Comparison of ENCODE assay signal across 19 mouse cellular contexts in genomic region chr1:163630291-163630812, GRCm38 (mm10).
"Had no signal": no experiment of that assay in that cellular context is flagged by ENCODE, and none has a peak within 500 bp of the region (broad histone marks: within the 10 kb centered on the region; RNA-seq: fewer than 3 reads in every experiment).

No protein-coding gene starts in this region.

- DNase-seq: lung, adult 18-20 months; lung, postnatal 10 days; lung, postnatal 4 days; midbrain, embryonic 14.5 days; retina, postnatal 1 day; right cerebral cortex, adult 18-20 months; right cerebral cortex, postnatal 14 days; thymus, adult 2 months; thymus, postnatal 25 days; thymus, postnatal 4 days had no signal

- H3K27ac ChIP-seq: midbrain, embryonic 10.5 days; midbrain, embryonic 12.5 days; neural tube, embryonic 13.5 days; neural tube, embryonic 15.5 days; stomach, embryonic 15.5 days; stomach, postnatal 0 days had no signal

- H3K4me1 ChIP-seq: midbrain, embryonic 10.5 days; midbrain, embryonic 12.5 days; neural tube, embryonic 13.5 days; neural tube, embryonic 15.5 days; stomach, embryonic 15.5 days had no signal

- H3K4me2 ChIP-seq: lung, embryonic 14.5 days; midbrain, embryonic 12.5 days; neural tube, embryonic 13.5 days; neural tube, embryonic 15.5 days; stomach, embryonic 15.5 days had no signal

- H3K36me3 ChIP-seq: midbrain, embryonic 10.5 days; midbrain, embryonic 12.5 days; neural tube, embryonic 13.5 days; neural tube, embryonic 15.5 days; stomach, embryonic 15.5 days had no signal

- H3K9me3 ChIP-seq: midbrain, embryonic 10.5 days; midbrain, embryonic 12.5 days; neural tube, embryonic 13.5 days; neural tube, embryonic 15.5 days; stomach, embryonic 15.5 days had no signal

- H3K4me3 ChIP-seq: midbrain, embryonic 10.5 days; midbrain, embryonic 12.5 days; myocyte; neural tube, embryonic 13.5 days; neural tube, embryonic 15.5 days; stomach, embryonic 15.5 days had no signal

- H3K9ac ChIP-seq: lung, embryonic 14.5 days; midbrain, embryonic 12.5 days; neural tube, embryonic 13.5 days; neural tube, embryonic 15.5 days; stomach, embryonic 15.5 days had no signal

- H3K27me3 ChIP-seq: midbrain, embryonic 12.5 days; neural tube, embryonic 13.5 days; neural tube, embryonic 15.5 days; stomach, embryonic 15.5 days had no signal

- ATAC-seq: midbrain, embryonic 16.5 days had no signal
